Mouse (Mus musculus): ENCODE measurements at regions not wholly inside any gene's neighbourhood (a gene's known extent, or its start where the extent isn't known, plus 50 kb on each side); places are given as distances from the start of the nearest gene placed in this dataset.
"Not testable (repeated sequence)": the region's sequence is repeated elsewhere in the genome, so short reads cannot be mapped to it uniquely, and the experiment has no call there.

GRCm38 (mm10) chr1:161692836-161693767, 95.2 kb downstream of the Fasl start:
- H3K27ac ChIP-seq (replicated peaks): no peak overlapping the region
- H3K4me3 ChIP-seq: no peak overlapping the region
- WGBS: 83% methylated on average over 14 of the region's 14 CpGs
- H3K27me3 ChIP-seq: no peaks in the 10 kb centered on the region
- H3K4me1 ChIP-seq (replicated peaks): peaks cover 4% of the 10 kb centered on the region
- no peak for ATAC-seq (ENCODE audit: low read depth)
- H3K9me3 ChIP-seq: no peaks in the 10 kb centered on the region
- no peak overlapping the region for H3K9ac ChIP-seq
- H3K4me2 ChIP-seq: no peak overlapping the region
- H3K36me3 ChIP-seq: no peaks in the 10 kb centered on the region

- Histone ChIP-seq H3K27me3 (no peaks in the 10 kb centered on the region), H3K9me3 (no peaks in the 10 kb centered on the region), H3K36me3 (no peaks in the 10 kb centered on the region), H3K4me1 (replicated peaks) (peaks cover 7% of the 10 kb centered on the region), H3K4me3 (no peak overlapping the region), H3K4me2 (no peak overlapping the region), H3K9ac (no peak overlapping the region), H3K27ac (replicated peaks) (no peak overlapping the region)
- ATAC-seq (ENCODE audit: low read depth): peak; percentile 76
- 24% methylated on average over 3 of the region's 3 CpGs for WGBS
Measured at GRCm38 (mm10) chr1:161688946-161689345, 99.3 kb downstream of the Fasl start.

GRCm38 (mm10) chr1:161687548-161687947, 100.7 kb downstream of the Fasl start:
- no peak overlapping the region for H3K9ac ChIP-seq
- H3K9me3 ChIP-seq: no peaks in the 10 kb centered on the region
- no peak for ATAC-seq (ENCODE audit: low read depth)
- H3K4me2 ChIP-seq: no peak overlapping the region
- no peak overlapping the region for H3K27ac ChIP-seq (replicated peaks)
- H3K27me3 ChIP-seq: no peaks in the 10 kb centered on the region
- H3K36me3 ChIP-seq: no peaks in the 10 kb centered on the region
- 23% methylated on average over 12 of the region's 12 CpGs for WGBS
- H3K4me3 ChIP-seq: no peak overlapping the region
- H3K4me1 ChIP-seq (replicated peaks): peaks cover 7% of the 10 kb centered on the region

GRCm38 (mm10) chr1:161680558-161680957, 107.7 kb downstream of the Fasl start:
- H3K4me2 ChIP-seq: no peak overlapping the region
- ATAC-seq (ENCODE audit: low read depth): no peak
- no peaks in the 10 kb centered on the region for H3K9me3 ChIP-seq
- H3K36me3 ChIP-seq: no peaks in the 10 kb centered on the region
- no peak overlapping the region for H3K27ac ChIP-seq (replicated peaks)
- H3K27me3 ChIP-seq: no peaks in the 10 kb centered on the region
- H3K4me1 ChIP-seq (replicated peaks): no peaks in the 10 kb centered on the region
- no peak overlapping the region for H3K9ac ChIP-seq
- no peak overlapping the region for H3K4me3 ChIP-seq
- 79% methylated on average over 6 of the region's 6 CpGs for WGBS

- no peak overlapping the region for H3K4me3 ChIP-seq
- H3K9me3 ChIP-seq: no peaks in the 10 kb centered on the region
- WGBS: 90% methylated on average over 5 of the region's 5 CpGs
- no peaks in the 10 kb centered on the region for H3K27me3 ChIP-seq
- H3K4me2 ChIP-seq: no peak overlapping the region
- no peak overlapping the region for H3K9ac ChIP-seq
- ATAC-seq (ENCODE audit: low read depth): no peak
- H3K4me1 ChIP-seq (replicated peaks): no peaks in the 10 kb centered on the region
- H3K27ac ChIP-seq (replicated peaks): no peak overlapping the region
- no peaks in the 10 kb centered on the region for H3K36me3 ChIP-seq
Measured at GRCm38 (mm10) chr1:161670937-161671336, 117.4 kb downstream of the Fasl start.

GRCm38 (mm10) chr1:161664321-161664720, 124.0 kb downstream of the Fasl start:
- no peak overlapping the region for H3K27ac ChIP-seq (replicated peaks)
- H3K4me2 ChIP-seq: no peak overlapping the region
- H3K9me3 ChIP-seq: no peaks in the 10 kb centered on the region
- ATAC-seq (ENCODE audit: low read depth): no peak
- 60% methylated on average over 3 of the region's 3 CpGs for WGBS
- no peak overlapping the region for H3K9ac ChIP-seq
- no peaks in the 10 kb centered on the region for H3K36me3 ChIP-seq
- no peak overlapping the region for H3K4me3 ChIP-seq
- no peaks in the 10 kb centered on the region for H3K27me3 ChIP-seq
- H3K4me1 ChIP-seq (replicated peaks): no peaks in the 10 kb centered on the region

GRCm38 (mm10) chr1:161663351-161663750, 124.9 kb downstream of the Fasl start:
- no peaks in the 10 kb centered on the region for H3K4me1 ChIP-seq (replicated peaks)
- H3K27ac ChIP-seq (replicated peaks): no peak overlapping the region
- no peaks in the 10 kb centered on the region for H3K36me3 ChIP-seq
- no peaks in the 10 kb centered on the region; the same call in 1 of the 2 replicates for H3K9me3 ChIP-seq
- no peak for ATAC-seq (ENCODE audit: low read depth)
- no peak overlapping the region for H3K4me2 ChIP-seq
- H3K4me3 ChIP-seq: no peak overlapping the region
- H3K9ac ChIP-seq: no peak overlapping the region
- 84% methylated on average over 1 of the region's 1 CpGs for WGBS
- no peaks in the 10 kb centered on the region for H3K27me3 ChIP-seq

GRCm38 (mm10) chr1:161662241-161662640, 126.1 kb downstream of the Fasl start:
- Histone ChIP-seq H3K27ac (replicated peaks) (no peak overlapping the region), H3K9ac (no peak overlapping the region)

GRCm38 (mm10) chr1:161657511-161657910, 130.8 kb downstream of the Fasl start:
- no peak for ATAC-seq (ENCODE audit: low read depth)
- Histone ChIP-seq H3K27ac (replicated peaks) (no peak overlapping the region), H3K9me3 (no peaks in the 10 kb centered on the region; the same call in 1 of the 2 replicates), H3K9ac (no peak overlapping the region), H3K27me3 (no peaks in the 10 kb centered on the region), H3K4me3 (no peak overlapping the region), H3K36me3 (no peaks in the 10 kb centered on the region), H3K4me1 (replicated peaks) (no peaks in the 10 kb centered on the region), H3K4me2 (no peak overlapping the region)
- WGBS: 82% methylated on average over 1 of the region's 1 CpGs

More at GRCm38 (mm10) chr1:161662241-161662640, 126.1 kb downstream of the Fasl start:
- Histone ChIP-seq H3K4me3 (no peak overlapping the region), H3K9me3 (no peaks in the 10 kb centered on the region; the same call in 1 of the 2 replicates), H3K27me3 (no peaks in the 10 kb centered on the region), H3K4me2 (no peak overlapping the region), H3K4me1 (replicated peaks) (no peaks in the 10 kb centered on the region), H3K36me3 (no peaks in the 10 kb centered on the region)
- WGBS: 100% methylated on average over 2 of the region's 2 CpGs
- no peak for ATAC-seq (ENCODE audit: low read depth)

GRCm38 (mm10) chr1:161649387-161649786, 138.9 kb downstream of the Fasl start:
- Histone ChIP-seq H3K9me3 (no peaks in the 10 kb centered on the region), H3K36me3 (no peaks in the 10 kb centered on the region), H3K4me3 (no peak overlapping the region), H3K4me2 (no peak overlapping the region), H3K27ac (replicated peaks) (no peak overlapping the region), H3K27me3 (no peaks in the 10 kb centered on the region), H3K9ac (no peak overlapping the region), H3K4me1 (replicated peaks) (no peaks in the 10 kb centered on the region)
- no peak for ATAC-seq (ENCODE audit: low read depth)
- WGBS: 64% methylated on average over 2 of the region's 2 CpGs

GRCm38 (mm10) chr1:161632098-161632497, 137.6 kb downstream of the Tnfsf18 start:
- Histone ChIP-seq H3K27ac (replicated peaks) (no peak overlapping the region), H3K4me2 (no peak overlapping the region), H3K4me1 (replicated peaks) (no peaks in the 10 kb centered on the region), H3K4me3 (no peak overlapping the region), H3K9ac (no peak overlapping the region), H3K9me3 (no peaks in the 10 kb centered on the region), H3K36me3 (no peaks in the 10 kb centered on the region), H3K27me3 (no peaks in the 10 kb centered on the region)
- no peak for ATAC-seq (ENCODE audit: low read depth)
- WGBS: 87% methylated on average over 5 of the region's 5 CpGs

GRCm38 (mm10) chr1:161621291-161621690, 126.8 kb downstream of the Tnfsf18 start:
- no peak for ATAC-seq (ENCODE audit: low read depth)
- 83% methylated on average over 6 of the region's 6 CpGs for WGBS
- H3K4me1 ChIP-seq (replicated peaks): no peaks in the 10 kb centered on the region
- no peak overlapping the region for H3K9ac ChIP-seq
- no peaks in the 10 kb centered on the region for H3K27me3 ChIP-seq
- H3K27ac ChIP-seq (replicated peaks): no peak overlapping the region
- no peak overlapping the region for H3K4me2 ChIP-seq
- no peaks in the 10 kb centered on the region for H3K9me3 ChIP-seq
- H3K4me3 ChIP-seq: no peak overlapping the region
- H3K36me3 ChIP-seq: no peaks in the 10 kb centered on the region

GRCm38 (mm10) chr1:161614091-161614490, 119.6 kb downstream of the Tnfsf18 start:
- 93% methylated on average over 7 of the region's 7 CpGs for WGBS
- not testable (repeated sequence) for H3K4me2 ChIP-seq, H3K9me3 ChIP-seq

More at GRCm38 (mm10) chr1:161614091-161614490, 119.6 kb downstream of the Tnfsf18 start:
- not testable (repeated sequence) for H3K27me3 ChIP-seq; H3K9ac ChIP-seq; H3K36me3 ChIP-seq; ATAC-seq (ENCODE audit: low read depth); H3K27ac ChIP-seq (replicated peaks); H3K4me1 ChIP-seq (replicated peaks); H3K4me3 ChIP-seq

Data from neural tube, embryonic 13.5 days (tissue).